Mouse (Mus musculus) liver, embryonic 15.5 days (tissue): ENCODE results near the gene Tas2r138. TPM values are rescaled to one million over a fixed set of nuclear protein-coding genes. Genes with fewer than 3 reads are reported as not detected.
A peak's percentile ranks its signal among the peaks of the same experiment; 100 is the strongest.
"Not testable (repeated sequence)": the region's sequence is repeated elsewhere in the genome, so short reads cannot be mapped to it uniquely, and the experiment has no call there.

Experiments used
- ATAC-seq: fragments of 200-750 bp; cut with Nextera tagmentation; 2 replicates; pipeline ENCODE4 v1.8.0; 2017; ENCODE audit warnings: moderate number of reproducible peaks, mild to moderate bottlenecking, moderate library complexity; ENCODE audit not compliant: insufficient read depth
- H3K27ac ChIP-seq: fragments of 300-500 bp; sonication (generic); replicated peaks from 2 replicates; pipeline ENCODE4 v1.5.1; 2015; ENCODE audit warnings: mild to moderate bottlenecking, inconsistent platforms
- H3K27me3 ChIP-seq: fragments of 300-500 bp; sonication (generic); 2 replicates; pipeline ENCODE4 v1.6.1; 2015; ENCODE audit warnings: mild to moderate bottlenecking, inconsistent platforms
- H3K36me3 ChIP-seq: fragments of 300-500 bp; sonication (generic); replicated peaks from 2 replicates; pipeline ENCODE4 v1.6.1; 2015; ENCODE audit warnings: moderate library complexity, mild to moderate bottlenecking, inconsistent platforms
- H3K4me1 ChIP-seq: fragments of 300-500 bp; sonication (generic); replicated peaks from 2 replicates; pipeline ENCODE4 v1.6.1; 2015; ENCODE audit warnings: inconsistent platforms
- H3K4me2 ChIP-seq: fragments of 300-500 bp; sonication (generic); 2 replicates; pipeline ENCODE4 v1.6.1; 2015; ENCODE audit warnings: moderate library complexity, mild to moderate bottlenecking, inconsistent platforms
- H3K4me3 ChIP-seq: fragments of 300-500 bp; sonication (generic); replicated peaks from 2 replicates; pipeline ENCODE4 v1.5.1; 2015; ENCODE audit warnings: mild to moderate bottlenecking, inconsistent platforms
- H3K9ac ChIP-seq: fragments of 300-500 bp; sonication (generic); 2 replicates; pipeline ENCODE4 v1.6.1; 2015; ENCODE audit warnings: moderate library complexity, mild to moderate bottlenecking, inconsistent platforms
- H3K9me3 ChIP-seq: fragments of 300-500 bp; sonication (generic); replicated peaks from 2 replicates; pipeline ENCODE4 v1.6.1; 2016; ENCODE audit warnings: inconsistent platforms
- WGBS: fragments of 180-500 bp; shearing (Covaris S2); methylation state at CpG from one replicate; pipeline ENCODE4 v1.1.7; 2015; ENCODE audit warnings: mixed read lengths; ENCODE audit not compliant: insufficient replicate concordance; 5-methylcytosine and 5-hydroxymethylcytosine counted together
- polyA plus RNA-seq: library from polyadenylated mRNA; unstranded; fragments of >200 nt; fragmentation: Nextera tagmentation; extraction: Ambion mirVana; gene quantifications from 2 replicates; pipeline ENCODE4 v1.2.1, GENCODE M21; 2015

The Tas2r138 gene
- polyA plus RNA-seq, 1 experiment from 2014 or later = not detected

DNA sequence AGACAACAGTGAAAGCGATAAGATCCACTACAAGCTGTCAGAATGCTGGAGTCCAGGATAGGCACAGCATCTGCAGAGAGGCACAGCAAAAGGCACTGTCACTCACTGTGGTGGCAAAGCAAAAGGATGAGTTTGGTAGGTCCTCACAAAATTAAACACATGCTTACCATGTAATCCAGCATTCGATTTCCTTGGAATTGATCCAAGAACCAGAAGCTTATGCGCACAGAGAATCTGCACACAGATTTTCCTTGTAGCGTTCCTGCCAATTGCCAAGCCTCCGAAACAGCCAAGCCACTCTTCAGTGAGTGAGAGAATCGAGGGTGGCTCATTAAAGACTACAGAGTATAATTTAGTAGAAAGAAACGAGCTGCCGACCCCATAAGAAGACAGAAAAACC, 2.9 kb downstream of the Tas2r138 start:
- no peak overlapping the region for H3K4me2 ChIP-seq
- 64% methylated on average over 8 of the region's 8 CpGs for WGBS
- H3K4me3 ChIP-seq = no peak overlapping the region
- H3K27ac ChIP-seq = no peak overlapping the region
- H3K9ac ChIP-seq = no peak overlapping the region
- H3K9me3 ChIP-seq = no peaks in the 10 kb centered on the region
- H3K4me1 ChIP-seq = no peaks in the 10 kb centered on the region
- no peaks in the 10 kb centered on the region for H3K27me3 ChIP-seq
- H3K36me3 ChIP-seq = no peaks in the 10 kb centered on the region
- no peak for ATAC-seq

DNA sequence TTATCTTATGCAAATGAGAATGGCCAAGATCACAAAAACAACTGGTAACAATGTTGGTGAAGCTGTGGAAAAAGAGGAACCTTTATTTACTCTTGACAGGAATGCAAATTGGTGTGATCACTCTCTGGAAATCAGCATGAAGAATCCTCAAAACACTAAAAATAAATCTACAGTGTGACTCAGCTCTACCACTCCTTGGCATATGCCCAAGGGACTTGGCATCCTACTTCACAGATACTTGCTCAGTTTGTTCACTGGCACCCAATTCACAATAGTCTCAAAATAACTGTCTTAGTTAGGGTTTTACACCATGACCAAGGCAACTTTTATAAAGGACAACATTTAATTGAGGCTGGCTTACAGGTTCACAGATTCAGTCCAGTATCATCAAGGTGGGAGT, 5.7 kb downstream of the Tas2r138 start:
- no peaks in the 10 kb centered on the region for H3K27me3 ChIP-seq
- no peak overlapping the region for H3K9ac ChIP-seq
- no peak overlapping the region for H3K4me3 ChIP-seq
- no peak overlapping the region for H3K27ac ChIP-seq
- no peak for ATAC-seq
- no peaks in the 10 kb centered on the region for H3K9me3 ChIP-seq
- H3K36me3 ChIP-seq = no peaks in the 10 kb centered on the region
- H3K4me1 ChIP-seq = no peaks in the 10 kb centered on the region
- no peak overlapping the region for H3K4me2 ChIP-seq

DNA sequence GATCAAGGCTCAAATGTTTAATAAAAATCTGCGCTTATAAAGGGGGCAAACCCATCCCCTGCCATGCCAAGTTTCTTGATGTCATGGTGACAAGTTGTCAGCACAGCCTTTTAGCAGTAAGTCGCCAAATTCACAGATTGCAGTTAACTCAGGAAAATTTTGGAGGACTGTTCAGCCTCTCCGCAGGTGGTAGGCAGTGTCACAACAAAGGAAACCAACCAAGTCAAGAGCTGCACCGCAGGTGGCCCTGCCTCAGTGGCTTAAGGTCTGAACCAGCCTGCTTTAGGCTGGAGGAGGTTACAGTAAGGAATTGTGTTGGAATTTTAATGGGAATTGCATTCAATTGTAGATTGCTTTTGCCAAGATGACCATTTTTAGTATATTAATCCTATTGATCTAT, 14.6 kb downstream of the Tas2r138 start:
- WGBS = 37% methylated on average over 4 of the region's 4 CpGs
- not testable (repeated sequence) for H3K27me3 ChIP-seq

DNA sequence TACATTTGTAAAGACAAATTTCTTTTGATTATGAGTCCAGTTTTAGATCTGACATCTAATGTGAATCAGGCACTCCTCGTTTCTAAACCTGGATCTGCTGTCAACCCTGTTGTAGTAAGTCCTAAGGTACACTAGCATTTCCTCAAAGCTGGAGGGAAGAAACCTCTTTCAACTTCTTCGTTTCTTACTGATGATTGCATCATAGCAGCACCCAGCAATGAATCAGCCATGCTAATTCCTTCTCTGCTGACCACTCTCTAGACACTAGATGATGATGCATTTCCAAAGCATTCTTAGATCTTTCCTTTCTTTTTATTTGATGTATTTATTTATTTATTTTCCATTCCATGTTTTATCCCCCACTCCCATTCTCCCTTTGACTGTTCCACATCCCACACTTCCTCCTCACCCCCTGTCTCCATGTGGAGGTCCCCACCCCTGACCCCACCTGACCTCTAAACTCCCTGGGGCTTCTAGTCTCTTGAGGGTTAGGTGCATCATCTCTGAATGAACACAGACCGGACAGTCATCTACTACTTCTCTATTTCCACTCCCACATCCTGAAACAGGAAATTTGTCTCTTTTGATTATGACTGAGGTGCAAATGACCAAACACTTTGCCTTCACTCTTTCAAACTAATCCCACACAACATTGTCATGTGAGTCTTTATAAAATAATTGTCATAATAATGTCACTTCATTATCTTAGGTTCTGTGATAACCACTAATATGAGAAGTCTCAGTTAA, 18.1 kb downstream of the Tas2r138 start:
- Histone ChIP-seq H3K4me2 (no peak overlapping the region), H3K9ac (no peak overlapping the region), H3K36me3 (no peaks in the 10 kb centered on the region), H3K27me3 (no peaks in the 10 kb centered on the region), H3K4me3 (no peak overlapping the region), H3K9me3 (no peaks in the 10 kb centered on the region), H3K27ac (no peak overlapping the region), H3K4me1 (no peaks in the 10 kb centered on the region)
- no peak for ATAC-seq
- WGBS = 20% methylated on average over 3 of the region's 3 CpGs

More for the DNA sequence above, 14.6 kb downstream of the Tas2r138 start:
- H3K4me2 ChIP-seq, H3K9me3 ChIP-seq, ATAC-seq, H3K4me1 ChIP-seq, H3K9ac ChIP-seq, H3K4me3 ChIP-seq, H3K27ac ChIP-seq, H3K36me3 ChIP-seq: not testable (repeated sequence)

DNA sequence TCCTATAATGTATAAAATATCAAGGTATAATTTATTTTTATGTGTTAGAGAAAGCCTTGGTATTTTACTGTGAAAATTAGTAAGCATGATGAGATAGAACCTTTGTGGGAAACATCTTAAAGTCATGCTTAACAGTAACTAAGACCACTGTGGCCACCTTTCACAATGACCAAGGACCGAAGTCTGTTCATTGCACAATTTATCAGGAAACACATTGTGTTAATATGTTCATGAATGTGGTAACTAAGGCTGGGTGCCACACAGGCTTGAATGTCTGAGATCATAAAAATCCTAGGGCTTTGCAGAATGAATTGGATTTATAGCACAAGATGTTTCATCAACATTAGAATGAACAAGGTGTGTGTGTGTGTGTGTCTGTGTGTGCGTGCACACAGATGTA, 24.8 kb downstream of the Tas2r138 start:
- Histone ChIP-seq H3K27me3 (no peaks in the 10 kb centered on the region), H3K4me2 (no peak overlapping the region), H3K4me1 (no peaks in the 10 kb centered on the region), H3K9ac (no peak overlapping the region), H3K4me3 (no peak overlapping the region), H3K9me3 (no peaks in the 10 kb centered on the region), H3K27ac (no peak overlapping the region), H3K36me3 (no peaks in the 10 kb centered on the region)
- ATAC-seq = no peak
- WGBS = 60% methylated on average over 2 of the region's 2 CpGs

DNA sequence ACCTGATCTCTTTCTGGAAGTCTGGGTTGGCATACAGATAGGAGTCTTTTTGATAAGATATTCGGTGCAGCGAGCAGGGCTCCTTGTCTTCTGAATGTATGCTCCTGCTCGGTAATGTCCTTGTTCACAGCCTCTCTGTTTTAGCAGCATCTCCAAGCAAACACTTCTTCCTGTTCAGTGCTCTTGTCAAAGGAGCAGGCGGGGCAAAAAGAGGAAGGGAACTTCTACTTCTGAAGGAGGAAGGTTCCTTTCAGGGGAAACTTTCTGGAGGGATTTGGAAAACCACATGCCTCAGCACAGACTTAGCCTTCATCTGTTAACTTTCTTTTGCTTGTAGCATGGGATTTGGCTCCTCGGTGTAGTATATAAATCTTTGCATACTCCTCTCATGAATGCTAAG, 27.5 kb downstream of the Tas2r138 start, which contains the start of gene Clec5a:
TSS of gene Clec5a (minus strand) at position 177 of the 400 bp plus-strand sequence.
- Histone ChIP-seq H3K4me1 (no peaks in the 10 kb centered on the region), H3K36me3 (no peaks in the 10 kb centered on the region), H3K4me3 (peak within 1 kb of the TSS; percentile 24), H3K27me3 (no peaks in the 10 kb centered on the region), H3K9me3 (no peaks in the 10 kb centered on the region), H3K9ac (no peak within 1 kb of the TSS), H3K27ac (no peak within 1 kb of the TSS), H3K4me2 (no peak within 1 kb of the TSS)
- ATAC-seq = no peak
- 26% methylated on average over 5 of the region's 5 CpGs for WGBS

DNA sequence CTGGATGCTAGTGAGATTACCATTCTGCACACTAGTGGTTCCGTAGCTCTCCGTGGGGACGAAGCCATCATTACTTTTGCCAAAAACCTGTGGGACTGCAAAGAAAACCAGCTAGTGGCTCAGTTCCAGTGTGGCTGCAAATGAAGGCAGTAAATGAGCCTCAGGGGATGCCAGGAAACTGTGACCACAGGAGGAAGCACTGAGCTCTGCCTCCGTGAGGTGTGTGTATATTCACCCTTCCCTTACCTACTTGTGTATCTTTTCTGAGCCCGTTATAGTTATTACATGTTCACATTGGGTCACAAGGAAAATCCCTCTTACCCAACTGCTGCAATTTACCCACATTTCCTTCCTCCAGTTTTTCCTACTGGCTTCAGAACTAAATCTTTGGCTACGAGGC, 28.8 kb downstream of the Tas2r138 start:
- ATAC-seq = no peak
- WGBS = 39% methylated on average over 6 of the region's 6 CpGs
- Histone ChIP-seq H3K4me1 (no peaks in the 10 kb centered on the region), H3K9ac (no peak overlapping the region), H3K4me2 (no peak overlapping the region), H3K4me3 (0 out of 2 replicates have a peak overlapping the region, but pooled peaks have one; percentile 2), H3K36me3 (no peaks in the 10 kb centered on the region), H3K9me3 (no peaks in the 10 kb centered on the region), H3K27ac (no peak overlapping the region), H3K27me3 (no peaks in the 10 kb centered on the region)

DNA sequence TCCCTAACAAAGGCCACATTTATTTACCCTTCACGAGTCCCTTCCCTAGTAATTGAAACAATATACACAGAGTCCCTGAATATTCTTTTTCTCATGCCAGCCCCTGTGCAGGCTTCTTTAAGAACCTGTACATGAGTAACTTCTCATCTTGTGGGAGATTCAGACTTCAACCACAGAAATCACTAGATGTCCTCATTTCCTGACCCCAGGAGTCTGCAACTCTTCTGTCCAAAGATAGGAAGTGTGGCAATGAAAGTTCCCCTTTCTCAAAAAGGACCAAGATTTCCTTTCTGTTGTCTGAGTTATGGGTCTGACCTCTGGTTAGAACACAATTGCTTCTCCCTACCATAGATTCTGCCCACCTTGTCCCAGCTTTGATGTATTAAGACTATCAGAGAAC, 36.8 kb downstream of the Tas2r138 start:
- Histone ChIP-seq H3K27me3 (no peaks in the 10 kb centered on the region), H3K36me3 (no peaks in the 10 kb centered on the region), H3K9me3 (no peaks in the 10 kb centered on the region), H3K4me3 (no peak overlapping the region), H3K9ac (no peak overlapping the region), H3K4me2 (no peak overlapping the region), H3K4me1 (no peaks in the 10 kb centered on the region), H3K27ac (no peak overlapping the region)
- 35% methylated on average over 1 of the region's 1 CpGs for WGBS
- no peak for ATAC-seq

DNA sequence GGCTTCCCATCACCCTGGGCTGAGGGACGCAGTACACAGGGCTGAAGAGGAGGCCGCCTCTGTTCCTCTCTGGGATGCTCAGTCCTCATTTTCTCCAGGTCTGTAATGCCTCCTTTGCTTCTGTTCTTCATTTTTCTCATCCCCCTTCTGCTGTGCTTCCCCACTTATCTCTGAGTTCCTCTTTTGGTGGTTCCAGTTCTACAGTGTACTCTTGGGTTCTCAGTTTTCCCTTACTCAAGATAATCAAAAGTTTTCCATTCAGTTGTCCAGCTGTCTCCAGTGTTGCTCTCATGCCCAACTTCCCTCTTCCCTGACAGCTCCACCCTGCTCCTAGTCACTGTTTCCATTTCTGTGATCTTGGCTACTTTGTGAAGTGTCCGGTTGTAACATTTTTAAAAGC, 39.5 kb downstream of the Tas2r138 start:
- ATAC-seq = no peak
- no peaks in the 10 kb centered on the region for H3K27me3 ChIP-seq
- no peaks in the 10 kb centered on the region for H3K36me3 ChIP-seq
- H3K4me2 ChIP-seq = no peak overlapping the region
- H3K27ac ChIP-seq = no peak overlapping the region
- H3K4me1 ChIP-seq = no peaks in the 10 kb centered on the region
- H3K4me3 ChIP-seq = no peak overlapping the region
- no peak overlapping the region for H3K9ac ChIP-seq
- H3K9me3 ChIP-seq = no peaks in the 10 kb centered on the region
- 48% methylated on average over 3 of the region's 3 CpGs for WGBS

DNA sequence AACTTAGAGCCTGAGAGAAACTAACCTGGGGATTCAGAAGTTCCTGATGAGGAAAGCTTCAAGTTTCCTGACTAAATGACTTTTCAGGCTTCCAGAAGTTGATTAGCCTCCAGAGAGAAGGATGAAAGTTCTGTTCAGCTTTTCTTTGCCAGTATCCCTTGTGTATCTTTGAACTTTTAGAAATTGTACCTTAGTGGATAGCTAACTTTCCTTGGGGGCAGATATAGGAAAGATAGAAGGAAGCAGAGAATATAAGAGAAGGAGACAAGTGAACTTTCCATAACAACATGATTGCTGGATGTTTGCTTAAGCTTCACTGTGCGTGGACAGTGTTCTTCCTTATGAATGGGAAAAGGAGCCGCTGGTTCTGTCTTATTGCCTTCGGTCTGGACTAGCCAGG, 43.9 kb downstream of the Tas2r138 start, which contains the start of gene Olfr460:
TSS of gene Olfr460 (plus strand) at position 301 of the 400 bp plus-strand sequence.
- Histone ChIP-seq H3K27me3 (no peaks in the 10 kb centered on the region), H3K9ac (no peak within 1 kb of the TSS), H3K4me2 (no peak within 1 kb of the TSS), H3K36me3 (no peaks in the 10 kb centered on the region), H3K27ac (no peak within 1 kb of the TSS), H3K4me3 (no peak within 1 kb of the TSS), H3K9me3 (no peaks in the 10 kb centered on the region), H3K4me1 (no peaks in the 10 kb centered on the region)
- WGBS = 66% methylated on average over 3 of the region's 3 CpGs
- no peak for ATAC-seq
